Comparison of ENCODE assay signal across 13 mouse cellular contexts in genomic region chr6:6159221-6159859, GRCm38 (mm10). TPM values are rescaled to one million over a fixed set of nuclear protein-coding genes. Genes with fewer than 3 reads are reported as not detected.
A peak's percentile ranks its signal among the peaks of the same experiment; 100 is the strongest.
DNase-seq lines count a peak whose midpoint lies in the region; ATAC-seq and TF ChIP-seq lines count a peak whose summit lies in the region.
"Had no signal": no experiment of that assay in that cellular context is flagged by ENCODE, and none has a peak within 500 bp of the region (broad histone marks: within the 10 kb centered on the region; RNA-seq: fewer than 3 reads in every experiment).

No protein-coding gene starts in this region.

- TF ChIP-seq CTCF in lung, embryonic 14.5 days (IDR thresholded peaks at IDR 0.05; ENCODE audit: low read depth): no peak

- intact Hi-C loops in left cerebral cortex, postnatal 10 days (cut with DNase I): no loop called here

- H3K36me3 ChIP-seq in heart, embryonic 10.5 days: no peaks in the 10 kb centered on the region; the same call in 1 of the 2 replicates
- no peaks in the 10 kb centered on the region for H3K36me3 ChIP-seq in lung, embryonic 14.5 days (ENCODE audit: insufficient read depth)
- H3K36me3 ChIP-seq in embryonic facial prominence, embryonic 10.5 days (replicated peaks): peaks cover 7% of the 10 kb centered on the region; the same call in 1 of the 2 replicates
- H3K36me3 ChIP-seq in midbrain, embryonic 11.5 days (ENCODE audit: control insufficient read depth, insufficient read depth, low read length): no peaks in the 10 kb centered on the region
- H3K36me3 ChIP-seq: liver, embryonic 12.5 days had no signal

- peak; percentile 76 for DNase-seq in heart, adult 11 months
- DNase-seq in heart, embryonic 10.5 days (ENCODE audit: low spot score): no peak
- DNase-seq in lung, embryonic 14.5 days: peak; percentile 77
- DNase-seq in lung, postnatal 36 days: no peak
- DNase-seq in embryonic facial prominence, embryonic 10.5 days (ENCODE audit: low spot score): peak; percentile 30
- no peak for DNase-seq in midbrain, embryonic 11.5 days (ENCODE audit: low spot score, missing footprints)
- DNase-seq in layer of hippocampus, adult 8-10 months (ENCODE audit: low spot score in 2 of 2): no peak
- no peak for DNase-seq in left cerebral cortex, postnatal 10 days (ENCODE audit: extremely low spot score in 1 of 2, low spot score in 2 of 2)
- DNase-seq: cerebellum, postnatal 10 days; right cerebral cortex, postnatal 25 days; thymus, adult 18-20 months had no signal

- peak; percentile 83 for ATAC-seq in lung, embryonic 14.5 days (ENCODE audit: insufficient read depth)
- peak; percentile 73 for ATAC-seq in midbrain, embryonic 11.5 days (ENCODE audit: low FRiP score)
- ATAC-seq: forebrain, embryonic 16.5 days; liver, embryonic 12.5 days had no signal

- no peaks in the 10 kb centered on the region for H3K9me3 ChIP-seq in heart, embryonic 10.5 days
- no peaks in the 10 kb centered on the region for H3K9me3 ChIP-seq in lung, embryonic 14.5 days (ENCODE audit: low read depth, low read length)
- no peaks in the 10 kb centered on the region for H3K9me3 ChIP-seq in embryonic facial prominence, embryonic 10.5 days
- no peaks in the 10 kb centered on the region for H3K9me3 ChIP-seq in midbrain, embryonic 11.5 days (ENCODE audit: control insufficient read depth, low read length)
- H3K9me3 ChIP-seq: liver, embryonic 12.5 days had no signal

- H3K27me3 ChIP-seq in heart, embryonic 10.5 days (ENCODE audit: insufficient read depth, poor library complexity, severe bottlenecking): no peaks in the 10 kb centered on the region
- no peaks in the 10 kb centered on the region for H3K27me3 ChIP-seq in lung, embryonic 14.5 days (ENCODE audit: insufficient read depth, low read length)
- H3K27me3 ChIP-seq in embryonic facial prominence, embryonic 10.5 days (replicated peaks; ENCODE audit: low read depth, poor library complexity, severe bottlenecking): no peaks in the 10 kb centered on the region
- H3K27me3 ChIP-seq in midbrain, embryonic 11.5 days (ENCODE audit: control insufficient read depth, insufficient read depth, low read length): no peaks in the 10 kb centered on the region
- H3K27me3 ChIP-seq: liver, embryonic 12.5 days had no signal

- no peak overlapping the region; the same call in 1 of the 2 replicates for H3K27ac ChIP-seq in heart, embryonic 10.5 days
- H3K27ac ChIP-seq in lung, embryonic 14.5 days (ENCODE audit: low read depth): peak overlapping the region; percentile 56
- peak overlapping the region; percentile 19; the same call in 1 of the 2 replicates for H3K27ac ChIP-seq in embryonic facial prominence, embryonic 10.5 days (replicated peaks)
- H3K27ac ChIP-seq in midbrain, embryonic 11.5 days (ENCODE audit: low read depth, low read length): no peak overlapping the region
- H3K27ac ChIP-seq: liver, embryonic 12.5 days had no signal

- no peak overlapping the region for H3K9ac ChIP-seq in lung, embryonic 14.5 days
- H3K9ac ChIP-seq in midbrain, embryonic 11.5 days (ENCODE audit: low read length): no peak overlapping the region
- H3K9ac ChIP-seq: liver, embryonic 12.5 days had no signal

- H3K4me2 ChIP-seq in lung, embryonic 14.5 days: no peak overlapping the region
- H3K4me2 ChIP-seq in midbrain, embryonic 11.5 days: no peak overlapping the region
- H3K4me2 ChIP-seq: liver, embryonic 12.5 days had no signal

- no peak overlapping the region for H3K4me3 ChIP-seq in heart, embryonic 10.5 days
- no peak overlapping the region for H3K4me3 ChIP-seq in lung, embryonic 14.5 days (ENCODE audit: low read depth, low read length)
- H3K4me3 ChIP-seq in embryonic facial prominence, embryonic 10.5 days: no peak overlapping the region
- H3K4me3 ChIP-seq in midbrain, embryonic 11.5 days (ENCODE audit: low read depth, low read length): no peak overlapping the region
- H3K4me3 ChIP-seq: liver, embryonic 12.5 days had no signal

- peaks cover 29% of the 10 kb centered on the region for H3K4me1 ChIP-seq in heart, embryonic 10.5 days
- no peaks in the 10 kb centered on the region for H3K4me1 ChIP-seq in lung, embryonic 14.5 days (ENCODE audit: insufficient read depth)
- peaks cover 46% of the 10 kb centered on the region for H3K4me1 ChIP-seq in embryonic facial prominence, embryonic 10.5 days
- H3K4me1 ChIP-seq in midbrain, embryonic 11.5 days (ENCODE audit: control insufficient read depth, insufficient read depth, low read length): peaks cover 25% of the 10 kb centered on the region
- H3K4me1 ChIP-seq: liver, embryonic 12.5 days had no signal

- 16% methylated on average over 7 of the region's 7 CpGs for WGBS in heart, embryonic 10.5 days
- 17% methylated on average over 7 of the region's 7 CpGs for WGBS in lung, embryonic 14.5 days
- WGBS in embryonic facial prominence, embryonic 10.5 days: 15% methylated on average over 7 of the region's 7 CpGs
- 4% methylated on average over 7 of the region's 7 CpGs for WGBS in midbrain, embryonic 11.5 days

RNA-seq across cellular contexts. Expression of gene Slc25a13, which starts 57.6 kb away (rescaled TPM):
- 61.4 and 78.4 TPM in 2 replicates for polyA plus RNA-seq in heart, embryonic 10.5 days (2016; fragmentation: Nextera tagmentation; extraction: Ambion mirVana)
- polyA plus RNA-seq in lung, embryonic 14.5 days (2014; fragmentation: Nextera tagmentation; extraction: Ambion mirVana): 31.7 and 33.6 TPM in 2 replicates
- polyA plus RNA-seq in embryonic facial prominence, embryonic 10.5 days (2016; fragmentation: Nextera tagmentation; extraction: Ambion mirVana): 55.2 and 57.2 TPM in 2 replicates
- polyA plus RNA-seq in midbrain, embryonic 11.5 days (2014; fragmentation: Nextera tagmentation; extraction: Ambion mirVana): 34.7 and 42.7 TPM in 2 replicates
- 1 to 10 TPM; 3.3 to 6.7 (median 4.3) TPM for total RNA-seq in layer of hippocampus, adult 8-10 months (2022)
- 1 to 10 TPM; 1.6 to 2.1 TPM for total RNA-seq in left cerebral cortex, postnatal 10 days (2021)

Comparison
In these comparisons a context has a peak if more than half of its experiments do, and no peak if none do; other contexts are left out.
1. DNase-seq: peak in heart, adult 11 months (single experiment), lung, embryonic 14.5 days (single experiment) and embryonic facial prominence, embryonic 10.5 days (single experiment); none in heart, embryonic 10.5 days (single experiment), lung, postnatal 36 days (single experiment), midbrain, embryonic 11.5 days (single experiment), layer of hippocampus, adult 8-10 months (0 of 2) and left cerebral cortex, postnatal 10 days (0 of 2).
2. H3K27ac ChIP-seq: peak in lung, embryonic 14.5 days (single experiment) and embryonic facial prominence, embryonic 10.5 days (single experiment); none in heart, embryonic 10.5 days (single experiment) and midbrain, embryonic 11.5 days (single experiment).